Mouse (Mus musculus): Measurements from ENCODE around the gene Zc3h18. TPM values are rescaled to one million over a fixed set of nuclear protein-coding genes. Genes with fewer than 3 reads are reported as not detected.

Zc3h18 gene
- polyA plus RNA-seq, 1 experiment from 2014 or later: 54.8 TPM

DNA sequence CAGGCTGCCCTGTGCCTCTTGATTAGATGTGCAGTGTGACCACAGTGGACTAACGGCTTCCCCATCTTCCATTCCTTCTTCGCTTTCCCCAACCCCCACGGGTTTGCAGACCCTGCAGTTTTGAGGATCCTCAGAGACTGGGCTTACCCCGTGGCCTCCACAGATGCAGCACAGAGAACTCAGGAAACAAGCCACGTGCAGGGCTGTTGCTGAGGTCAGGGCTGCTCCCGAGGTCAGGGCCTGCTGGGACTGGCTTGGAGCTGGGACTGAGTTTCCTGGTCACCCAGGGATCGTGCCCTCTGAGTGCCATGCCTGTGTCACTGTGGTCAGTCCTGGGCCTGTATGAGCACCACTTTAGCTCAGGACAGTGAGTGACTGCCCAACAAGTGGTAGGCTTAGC lies 88.6 kb downstream of the Zc3h18 start:
- DNase-seq (ENCODE audit: low spot score) (no peak), ATAC-seq (replicated peaks; ENCODE audit: low FRiP score) (no peak)
- H3K4me3 ChIP-seq (ENCODE audit: low read depth, low read length): no peak overlapping the region
- no peaks in the 10 kb centered on the region for H3K9me3 ChIP-seq (ENCODE audit: control insufficient read depth, low read length)
- H3K27me3 ChIP-seq (ENCODE audit: control insufficient read depth, insufficient read depth, low read length): peaks cover 20% of the 10 kb centered on the region
- no peak overlapping the region for H3K4me2 ChIP-seq (ENCODE audit: low read depth, low read length, severe bottlenecking)
- H3K36me3 ChIP-seq (ENCODE audit: control insufficient read depth, insufficient read depth, low read length): no peaks in the 10 kb centered on the region
- H3K9ac ChIP-seq (ENCODE audit: low read length): no peak overlapping the region
- 75% methylated on average over 7 of the region's 7 CpGs for WGBS
- peaks cover 7% of the 10 kb centered on the region for H3K4me1 ChIP-seq (replicated peaks; ENCODE audit: control insufficient read depth, insufficient read depth, low read length)
- no peak overlapping the region for H3K27ac ChIP-seq (ENCODE audit: low read depth, low read length)

Other genes starting within 250 kb of the Zc3h18 start
- 1.4 and 2.1 TPM in 2 replicates for gene Zfpm1, start 94.5 kb upstream of the Zc3h18 start, polyA plus RNA-seq (2014; fragmentation: Nextera tagmentation; extraction: Ambion mirVana)
- not detected in 2 replicates for gene Trhr2, start 15.9 kb upstream of the Zc3h18 start, polyA plus RNA-seq (2014; fragmentation: Nextera tagmentation; extraction: Ambion mirVana)
- not detected in 2 replicates for gene Il17c, start 45.4 kb downstream of the Zc3h18 start, polyA plus RNA-seq (2014; fragmentation: Nextera tagmentation; extraction: Ambion mirVana)
- gene Cyba, start 56.3 kb downstream of the Zc3h18 start, polyA plus RNA-seq (2014; fragmentation: Nextera tagmentation; extraction: Ambion mirVana): 52.3 and 58.2 TPM in 2 replicates
- 47.4 and 50.3 TPM in 2 replicates for gene Mvd, start 66.8 kb downstream of the Zc3h18 start, polyA plus RNA-seq (2014; fragmentation: Nextera tagmentation; extraction: Ambion mirVana)
- 0.37 TPM in 1 of 2 replicates, not detected in the other for gene Snai3, start 84.1 kb downstream of the Zc3h18 start, polyA plus RNA-seq (2014; fragmentation: Nextera tagmentation; extraction: Ambion mirVana)
- gene Rnf166, start 99.5 kb downstream of the Zc3h18 start, polyA plus RNA-seq (2014; fragmentation: Nextera tagmentation; extraction: Ambion mirVana): 31.2 and 36.0 TPM in 2 replicates
- gene Ctu2, start 99.5 kb downstream of the Zc3h18 start, polyA plus RNA-seq (2014; fragmentation: Nextera tagmentation; extraction: Ambion mirVana): 75.7 and 84.5 TPM in 2 replicates
- gene Piezo1, start 174.7 kb downstream of the Zc3h18 start, polyA plus RNA-seq (2014; fragmentation: Nextera tagmentation; extraction: Ambion mirVana): 5.8 and 5.9 TPM in 2 replicates
- 57.9 and 59.6 TPM in 2 replicates for gene Cdt1, start 191.4 kb downstream of the Zc3h18 start, polyA plus RNA-seq (2014; fragmentation: Nextera tagmentation; extraction: Ambion mirVana)
- gene Aprt, start 200.3 kb downstream of the Zc3h18 start, polyA plus RNA-seq (2014; fragmentation: Nextera tagmentation; extraction: Ambion mirVana): 235 and 251 TPM in 2 replicates
- gene Galns, start 234.9 kb downstream of the Zc3h18 start, polyA plus RNA-seq (2014; fragmentation: Nextera tagmentation; extraction: Ambion mirVana): 4.5 and 5.8 TPM in 2 replicates
- 39.3 and 49.9 TPM in 2 replicates for gene Trappc2l, start 235.0 kb downstream of the Zc3h18 start, polyA plus RNA-seq (2014; fragmentation: Nextera tagmentation; extraction: Ambion mirVana)
- gene Pabpn1l, start 246.1 kb downstream of the Zc3h18 start, polyA plus RNA-seq (2014; fragmentation: Nextera tagmentation; extraction: Ambion mirVana): not detected in 2 replicates